Mouse (Mus musculus) right cerebral cortex, adult 2 months (tissue): Measurements from ENCODE around the gene Sla2.
"Not testable (repeated sequence)": the region's sequence is repeated elsewhere in the genome, so short reads cannot be mapped to it uniquely, and the experiment has no call there.

Experiments
- DNase-seq, 2 experiments: peaks; one replicate each; pipeline ENCODE4 v3.0.0; 2021 to 2022; ENCODE audit warnings: low spot score in 2 of 2

Sla2 gene

DNA sequence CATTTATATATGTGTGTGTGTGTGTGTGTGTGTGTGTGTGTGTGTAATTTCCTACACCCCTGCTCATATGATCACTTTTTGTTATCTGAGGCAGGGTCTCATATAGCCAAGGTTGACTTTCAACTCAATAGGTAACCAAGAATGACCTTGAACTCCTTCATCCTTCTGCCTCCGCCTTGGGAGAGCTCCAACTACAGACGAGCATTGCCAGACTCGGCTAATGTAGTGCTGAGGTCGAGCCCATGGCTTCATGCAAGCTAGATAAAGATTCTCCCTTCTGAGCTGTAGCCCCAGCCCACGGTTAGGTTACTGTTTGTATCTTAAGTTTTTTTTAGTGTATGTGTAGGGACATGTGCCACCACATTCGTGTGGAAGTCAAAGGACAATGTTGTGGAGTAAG is 14.9 kb upstream of the Sla2 start:
- no peak for DNase-seq

GRCm38 (mm10) chr2:156901344-156901743 is 14.4 kb upstream of the Sla2 start:
- DNase-seq, result no peak

- DNase-seq, result peak in 1 of 2 experiments; percentile 26
These were observed 12.2 kb upstream of the Sla2 start for GRCm38 (mm10) chr2:156899184-156899583.

DNA sequence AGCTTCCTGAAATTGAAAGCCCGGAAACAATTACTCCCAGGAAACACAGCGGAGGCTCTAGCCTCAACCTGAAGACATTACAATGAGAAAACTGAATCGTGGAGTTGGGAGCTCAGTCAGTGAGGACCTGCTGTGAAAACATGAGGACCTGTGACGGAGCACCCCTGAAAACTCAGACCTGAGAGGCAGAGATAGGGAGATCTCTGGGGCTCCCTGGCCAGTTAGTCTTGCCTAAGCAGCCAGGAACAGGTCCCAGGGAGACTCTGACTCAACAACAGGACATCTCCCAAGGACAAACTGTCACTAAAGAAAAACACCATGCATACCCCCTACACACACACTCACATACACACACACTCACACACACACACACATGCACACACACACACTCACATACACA is 11.4 kb upstream of the Sla2 start:
- DNase-seq, result no peak

DNA sequence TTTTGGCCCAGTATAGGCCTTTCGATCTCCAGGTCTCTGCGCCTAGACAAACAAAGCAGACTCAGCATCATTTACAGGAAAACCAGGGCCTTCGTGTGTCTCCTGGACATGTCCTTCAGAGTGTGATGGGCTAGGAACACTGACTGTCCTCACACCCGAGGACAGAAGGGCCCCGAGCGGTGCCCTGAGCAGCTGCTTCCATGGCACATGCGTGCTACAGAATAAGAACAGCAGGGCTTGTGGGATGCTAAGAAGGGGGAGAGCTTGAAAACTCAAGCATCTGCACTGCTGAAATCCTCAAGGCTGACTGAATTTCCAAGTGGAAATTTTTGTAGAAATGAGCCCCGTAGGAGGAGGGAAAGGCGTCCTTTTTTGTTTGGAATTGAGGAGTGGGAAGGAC is 10.0 kb upstream of the Sla2 start:
- peak; percentile 49 to 55 for DNase-seq

GRCm38 (mm10) chr2:156896384-156896914 is 9.5 kb upstream of the Sla2 start:
- DNase-seq, result no peak

DNA sequence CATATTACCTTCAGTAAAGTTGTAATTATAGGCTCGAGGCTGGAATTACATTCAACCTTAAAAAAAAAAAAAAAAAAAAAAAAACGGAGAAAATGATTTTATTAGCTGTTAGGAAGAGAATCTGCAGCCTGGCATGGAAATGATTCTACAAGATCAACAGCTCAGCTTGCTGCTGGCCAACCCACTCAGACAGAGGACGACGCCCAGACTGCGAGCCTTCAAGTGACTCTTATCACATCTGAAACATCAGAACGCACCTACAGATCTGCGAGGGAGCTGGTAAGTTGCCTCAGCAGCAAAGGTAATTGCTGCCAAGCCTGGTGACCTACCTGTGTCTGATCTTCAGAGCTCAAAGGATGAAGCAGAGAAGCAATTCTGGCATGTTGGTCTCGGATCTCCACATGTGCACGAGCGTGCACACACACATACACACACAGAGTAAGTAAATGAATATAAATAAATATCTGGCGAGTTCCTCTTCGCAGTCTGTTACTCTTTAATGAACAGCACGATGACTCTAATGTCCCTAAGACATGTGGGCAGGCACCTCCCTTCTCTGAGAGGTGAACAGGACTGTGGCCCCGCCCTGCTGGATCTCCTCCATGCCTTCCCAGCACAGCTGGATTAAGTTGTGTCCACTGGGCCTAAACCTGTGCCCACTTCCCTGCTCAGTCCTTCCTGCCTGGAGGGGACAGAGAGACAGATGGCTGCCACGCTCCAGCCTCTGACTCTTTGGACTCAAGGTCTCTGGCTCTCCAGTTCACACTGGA is 7.7 kb upstream of the Sla2 start:
- DNase-seq, result no peak

GRCm38 (mm10) chr2:156892821-156893220 is 5.8 kb upstream of the Sla2 start:
- DNase-seq, result no peak

DNA sequence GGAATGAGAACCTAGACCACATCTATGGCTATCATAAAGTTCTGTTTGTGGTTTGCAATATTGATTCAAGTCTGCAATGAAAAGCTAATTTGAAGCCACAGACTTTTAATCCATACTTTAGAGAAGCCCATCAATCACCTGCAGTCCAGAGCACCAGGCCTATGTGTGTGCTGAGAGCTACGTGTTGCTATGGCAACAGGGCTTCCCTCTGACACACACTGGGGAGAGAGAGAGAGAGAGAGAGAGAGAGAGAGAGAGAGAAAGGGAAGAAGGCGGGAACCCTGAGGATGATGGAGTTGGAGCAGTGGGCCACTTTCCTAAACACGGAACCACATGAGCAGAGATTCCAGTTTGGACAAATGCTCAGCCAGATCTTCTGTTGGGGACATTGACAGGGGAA is 5.2 kb upstream of the Sla2 start:
- no peak for DNase-seq

DNA sequence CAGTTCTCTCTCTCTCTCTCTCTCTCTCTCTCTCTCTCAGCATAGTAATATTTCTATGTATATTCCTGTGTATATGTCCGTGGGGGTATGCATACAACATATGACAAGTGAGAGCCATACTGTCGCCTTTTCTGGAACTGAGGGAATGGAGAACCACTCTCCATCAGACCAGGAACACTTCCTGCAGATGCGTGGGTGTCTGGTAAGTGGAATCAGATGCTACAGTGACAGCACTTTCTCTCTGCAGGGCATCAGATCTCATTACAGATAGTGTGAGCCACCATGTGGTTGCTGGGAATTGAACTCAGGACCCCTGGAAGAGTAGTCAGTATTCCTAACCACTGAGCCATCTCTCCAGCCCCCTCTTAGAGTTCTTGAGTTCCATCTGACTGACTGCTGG is 1.5 kb upstream of the Sla2 start:
- DNase-seq, result no peak

DNA sequence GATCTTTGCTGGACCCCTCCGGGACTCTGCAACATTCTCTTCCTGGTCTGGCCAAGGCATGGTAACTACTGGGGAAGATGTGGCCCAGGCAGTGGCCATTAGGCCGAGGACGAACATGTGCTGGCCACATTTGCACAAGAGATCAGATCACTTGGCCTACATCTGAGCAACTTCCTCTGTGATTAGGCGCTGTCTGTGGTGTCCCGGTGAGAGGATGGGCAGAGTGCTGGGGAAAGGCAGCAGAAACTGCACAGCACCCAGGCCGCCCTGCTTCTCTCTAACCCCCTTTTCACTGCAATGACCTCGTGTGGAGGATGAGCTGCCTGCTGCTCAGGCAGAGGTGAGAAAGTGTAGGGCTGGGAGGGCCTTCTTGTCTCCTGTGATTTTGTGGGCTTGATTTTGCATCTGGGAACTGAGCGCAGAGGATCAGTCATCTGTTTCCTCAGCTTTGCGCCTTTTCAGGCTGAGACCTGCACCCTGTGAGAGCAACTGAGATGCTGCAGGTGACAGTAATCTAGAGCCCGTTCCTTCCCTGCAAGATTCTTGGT is 834 bp downstream of the Sla2 start:
- DNase-seq, result no peak

- DNase-seq, result not testable (repeated sequence)
These were observed 1.3 kb downstream of the Sla2 start for GRCm38 (mm10) chr2:156885666-156886065.

- DNase-seq, result no peak
These were observed 2.4 kb downstream of the Sla2 start for GRCm38 (mm10) chr2:156884396-156885211.

GRCm38 (mm10) chr2:156882431-156883001 is 4.5 kb downstream of the Sla2 start:
- no peak for DNase-seq

- no peak for DNase-seq
These were observed 7.5 kb downstream of the Sla2 start for GRCm38 (mm10) chr2:156879541-156879940.

- DNase-seq, result no peak
These were observed 9.3 kb downstream of the Sla2 start for GRCm38 (mm10) chr2:156877726-156878125.

GRCm38 (mm10) chr2:156874760-156875510 is 12.1 kb downstream of the Sla2 start:
- no peak for DNase-seq

DNA sequence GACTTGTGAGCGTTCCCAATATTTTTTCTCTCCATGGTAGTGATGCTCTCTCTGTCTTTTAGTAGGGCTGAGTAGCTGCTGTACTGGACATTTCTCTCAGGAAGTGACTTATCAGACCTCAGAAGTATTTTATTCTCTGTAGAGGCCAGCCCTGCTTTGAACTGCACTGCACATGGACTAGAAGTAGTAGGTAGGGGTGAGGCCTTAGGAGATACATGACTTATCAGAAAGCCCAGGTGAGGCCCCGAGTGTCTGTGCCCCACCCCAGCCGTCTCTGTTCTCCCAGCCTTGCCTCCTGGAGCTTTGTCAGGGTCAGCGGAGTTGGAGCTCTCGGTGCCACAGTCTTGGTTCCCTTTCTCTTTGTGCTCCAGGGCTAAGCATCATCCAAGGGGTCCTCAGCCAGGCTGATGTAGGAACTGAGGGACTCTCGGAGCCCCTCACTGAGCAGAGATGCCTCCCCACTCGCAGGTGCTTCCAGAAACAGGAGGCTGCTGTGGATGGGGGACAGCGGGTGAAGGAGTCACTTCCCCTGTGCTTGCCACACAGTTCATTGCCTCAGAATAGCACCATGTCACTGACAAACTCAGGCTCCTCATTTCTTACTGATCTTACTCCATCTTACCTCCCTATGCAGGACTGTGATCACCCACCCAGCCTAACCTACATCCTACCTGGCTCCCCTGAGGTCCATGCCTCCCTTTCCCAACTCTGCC is 12.8 kb downstream of the Sla2 start:
- no peak for DNase-seq

- DNase-seq, result peak; percentile 38 to 66
These were observed 13.4 kb downstream of the Sla2 start for GRCm38 (mm10) chr2:156873629-156874028.

- no peak for DNase-seq
These were observed 16.5 kb downstream of the Sla2 start for GRCm38 (mm10) chr2:156870519-156870918.

- DNase-seq, result no peak
These were observed 17.4 kb downstream of the Sla2 start for GRCm38 (mm10) chr2:156869554-156869953.
